Mouse (Mus musculus): ENCODE measurements around the gene Cdca7l.
A peak's percentile ranks its signal among the peaks of the same experiment; 100 is the strongest.

Cdca7l gene

GRCm38 (mm10) chr12:117809327-117810017 lies 5.4 kb downstream of the Cdca7l start:
- DNase-seq (ENCODE audit: low spot score in 2 of 2): no peak

- no peak for DNase-seq (ENCODE audit: low spot score in 2 of 2)
These were observed 6.0 kb downstream of the Cdca7l start for GRCm38 (mm10) chr12:117810074-117810473.

- no peak for DNase-seq (ENCODE audit: low spot score in 2 of 2)
These were observed 16.2 kb downstream of the Cdca7l start for GRCm38 (mm10) chr12:117820138-117820858.

GRCm38 (mm10) chr12:117820859-117821221 lies 16.8 kb downstream of the Cdca7l start:
- DNase-seq (ENCODE audit: low spot score in 2 of 2): no peak

GRCm38 (mm10) chr12:117821394-117821793 lies 17.3 kb downstream of the Cdca7l start:
- no peak for DNase-seq (ENCODE audit: low spot score in 2 of 2)

GRCm38 (mm10) chr12:117828350-117828749 lies 24.3 kb downstream of the Cdca7l start:
- peak in 1 of 2 experiments; percentile 40 for DNase-seq (ENCODE audit: low spot score in 2 of 2)

- DNase-seq (ENCODE audit: low spot score in 2 of 2): no peak
These were observed 27.4 kb downstream of the Cdca7l start for GRCm38 (mm10) chr12:117831351-117831961.

GRCm38 (mm10) chr12:117832190-117832589 lies 28.1 kb downstream of the Cdca7l start:
- DNase-seq (ENCODE audit: low spot score in 2 of 2): no peak

- no peak for DNase-seq (ENCODE audit: low spot score in 2 of 2)
These were observed 30.6 kb downstream of the Cdca7l start for GRCm38 (mm10) chr12:117834652-117835051.

- DNase-seq (ENCODE audit: low spot score in 2 of 2): no peak
These were observed 31.3 kb downstream of the Cdca7l start for GRCm38 (mm10) chr12:117835371-117835770.

- no peak for DNase-seq (ENCODE audit: low spot score in 2 of 2)
These were observed 33.3 kb downstream of the Cdca7l start for GRCm38 (mm10) chr12:117837376-117837775.

GRCm38 (mm10) chr12:117840705-117841104 lies 36.6 kb downstream of the Cdca7l start:
- DNase-seq (ENCODE audit: low spot score in 2 of 2): no peak

GRCm38 (mm10) chr12:117842676-117843075 lies 38.6 kb downstream of the Cdca7l start:
- DNase-seq (ENCODE audit: low spot score in 2 of 2): no peak

- peak; percentile 25 to 70 for DNase-seq (ENCODE audit: low spot score in 2 of 2)
These were observed 39.4 kb downstream of the Cdca7l start for GRCm38 (mm10) chr12:117843302-117844074.

- no peak for DNase-seq (ENCODE audit: low spot score in 2 of 2)
These were observed 40.0 kb downstream of the Cdca7l start for GRCm38 (mm10) chr12:117844075-117844408.

GRCm38 (mm10) chr12:117844917-117845316 lies 40.8 kb downstream of the Cdca7l start:
- no peak for DNase-seq (ENCODE audit: low spot score in 2 of 2)

- DNase-seq (ENCODE audit: low spot score in 2 of 2): no peak
These were observed 44.5 kb downstream of the Cdca7l start for GRCm38 (mm10) chr12:117848621-117849020.

GRCm38 (mm10) chr12:117850472-117850871 lies 46.4 kb downstream of the Cdca7l start:
- DNase-seq (ENCODE audit: low spot score in 2 of 2): no peak

GRCm38 (mm10) chr12:117853316-117853715 lies 49.2 kb downstream of the Cdca7l start:
- peak in 1 of 2 experiments; percentile 41 for DNase-seq (ENCODE audit: low spot score in 2 of 2)

GRCm38 (mm10) chr12:117857023-117857422 lies 52.9 kb downstream of the Cdca7l start:
- no peak for DNase-seq (ENCODE audit: low spot score in 2 of 2)

- no peak for DNase-seq (ENCODE audit: low spot score in 2 of 2)
These were observed 53.8 kb downstream of the Cdca7l start for GRCm38 (mm10) chr12:117857884-117858283.

GRCm38 (mm10) chr12:117860840-117861239 lies 56.8 kb downstream of the Cdca7l start:
- DNase-seq (ENCODE audit: low spot score in 2 of 2): no peak
